Mouse (Mus musculus): ENCODE measurements around the gene Sco2. TPM values are rescaled to one million over a fixed set of nuclear protein-coding genes. Genes with fewer than 3 reads are reported as not detected.

The Sco2 gene
- polyA plus RNA-seq, 1 experiment from 2014 or later: 6.0 TPM

Other genes with a start within 250 kb of the Sco2 start
- gene Hdac10, start 245.1 kb downstream of the Sco2 start, polyA plus RNA-seq (2014; fragmentation: Nextera tagmentation; extraction: Ambion mirVana): 11.6 and 13.6 TPM in 2 replicates
- gene Mapk12, start 233.1 kb downstream of the Sco2 start, polyA plus RNA-seq (2014; fragmentation: Nextera tagmentation; extraction: Ambion mirVana): 21.3 and 27.0 TPM in 2 replicates
- gene Mapk11, start 224.2 kb downstream of the Sco2 start, polyA plus RNA-seq (2014; fragmentation: Nextera tagmentation; extraction: Ambion mirVana): 34.9 and 40.6 TPM in 2 replicates
- 97.5 and 115 TPM in 2 replicates for gene Plxnb2, start 193.1 kb downstream of the Sco2 start, polyA plus RNA-seq (2014; fragmentation: Nextera tagmentation; extraction: Ambion mirVana)
- gene Dennd6b, start 177.3 kb downstream of the Sco2 start, polyA plus RNA-seq (2014; fragmentation: Nextera tagmentation; extraction: Ambion mirVana): 26.2 and 26.6 TPM in 2 replicates
- gene Ppp6r2, start 162.3 kb downstream of the Sco2 start, polyA plus RNA-seq (2014; fragmentation: Nextera tagmentation; extraction: Ambion mirVana): 35.9 and 40.0 TPM in 2 replicates
- 48.1 and 53.3 TPM in 2 replicates for gene Sbf1, start 58.5 kb downstream of the Sco2 start, polyA plus RNA-seq (2014; fragmentation: Nextera tagmentation; extraction: Ambion mirVana)
- gene Adm2, start 51.1 kb downstream of the Sco2 start, polyA plus RNA-seq (2014; fragmentation: Nextera tagmentation; extraction: Ambion mirVana): 0.12 TPM in 1 of 2 replicates, not detected in the other
- not detected in 2 replicates for gene Miox, start 39.4 kb downstream of the Sco2 start, polyA plus RNA-seq (2014; fragmentation: Nextera tagmentation; extraction: Ambion mirVana)
- 29.8 and 31.8 TPM in 2 replicates for gene Lmf2, start 18.2 kb downstream of the Sco2 start, polyA plus RNA-seq (2014; fragmentation: Nextera tagmentation; extraction: Ambion mirVana)
- 155 and 168 TPM in 2 replicates for gene Ncaph2, start 18.1 kb downstream of the Sco2 start, polyA plus RNA-seq (2014; fragmentation: Nextera tagmentation; extraction: Ambion mirVana)
- 1.2 and 1.9 TPM in 2 replicates for gene Tymp, start 3.2 kb upstream of the Sco2 start, polyA plus RNA-seq (2014; fragmentation: Nextera tagmentation; extraction: Ambion mirVana)
- gene Odf3b, start 5.4 kb upstream of the Sco2 start, polyA plus RNA-seq (2014; fragmentation: Nextera tagmentation; extraction: Ambion mirVana): 0.26 and 0.64 TPM in 2 replicates
- not detected in 2 replicates for gene Klhdc7b, start 11.1 kb upstream of the Sco2 start, polyA plus RNA-seq (2014; fragmentation: Nextera tagmentation; extraction: Ambion mirVana)
- not detected in 2 replicates for gene Syce3, start 36.7 kb upstream of the Sco2 start, polyA plus RNA-seq (2014; fragmentation: Nextera tagmentation; extraction: Ambion mirVana)
- gene Cpt1b, start 52.0 kb upstream of the Sco2 start, polyA plus RNA-seq (2014; fragmentation: Nextera tagmentation; extraction: Ambion mirVana): 0.93 and 1.1 TPM in 2 replicates
- 1.9 and 2.4 TPM in 2 replicates for gene C730034F03Rik, start 55.7 kb upstream of the Sco2 start, polyA plus RNA-seq (2014; fragmentation: Nextera tagmentation; extraction: Ambion mirVana)
- not detected in 2 replicates for gene Gm44502, start 55.9 kb upstream of the Sco2 start, polyA plus RNA-seq (2014; fragmentation: Nextera tagmentation; extraction: Ambion mirVana)
- gene Chkb, start 56.1 kb upstream of the Sco2 start, polyA plus RNA-seq (2014; fragmentation: Nextera tagmentation; extraction: Ambion mirVana): 48.3 and 49.6 TPM in 2 replicates
- gene Mapk8ip2, start 80.1 kb upstream of the Sco2 start, polyA plus RNA-seq (2014; fragmentation: Nextera tagmentation; extraction: Ambion mirVana): 23.6 TPM in 2 replicates
- 7.4 and 9.4 TPM in 2 replicates for gene Arsa, start 103.6 kb upstream of the Sco2 start, polyA plus RNA-seq (2014; fragmentation: Nextera tagmentation; extraction: Ambion mirVana)
- gene Shank3, start 125.8 kb upstream of the Sco2 start, polyA plus RNA-seq (2014; fragmentation: Nextera tagmentation; extraction: Ambion mirVana): 2.2 TPM in 2 replicates
- gene Acr, start 194.5 kb upstream of the Sco2 start, polyA plus RNA-seq (2014; fragmentation: Nextera tagmentation; extraction: Ambion mirVana): 0.42 and 0.43 TPM in 2 replicates
- 84.3 and 87.3 TPM in 2 replicates for gene Rabl2, start 218.1 kb upstream of the Sco2 start, polyA plus RNA-seq (2014; fragmentation: Nextera tagmentation; extraction: Ambion mirVana)